Mouse (Mus musculus): Measurements from ENCODE around the gene Sntg2.

Gene Sntg2

GRCm38 (mm10) chr12:30283741-30284140, 89.4 kb downstream of the Sntg2 start:
- no peak for DNase-seq (ENCODE audit: low read depth)

GRCm38 (mm10) chr12:30272242-30272985, 100.8 kb downstream of the Sntg2 start:
- DNase-seq (ENCODE audit: low read depth), result no peak

GRCm38 (mm10) chr12:30264206-30264605, 109.0 kb downstream of the Sntg2 start:
- no peak for DNase-seq (ENCODE audit: low read depth)

DNA sequence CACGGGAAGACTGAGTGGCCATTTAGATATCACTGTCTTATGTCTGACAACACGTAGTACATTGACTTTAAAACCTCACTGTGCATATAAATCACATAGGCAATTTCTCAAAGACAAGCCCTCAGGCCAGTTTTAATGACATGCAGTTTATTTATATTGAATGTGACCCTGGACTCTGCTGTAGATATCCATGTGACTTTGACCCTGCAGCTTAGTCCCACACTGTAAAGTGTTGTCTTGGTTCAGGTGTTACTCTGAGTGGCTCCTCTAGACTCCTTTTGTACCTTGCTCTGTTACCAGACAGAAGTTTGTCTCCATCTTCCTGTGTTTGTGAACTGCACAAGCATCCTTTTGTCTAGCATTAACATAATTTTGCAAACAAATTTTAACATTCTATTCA, 112.0 kb downstream of the Sntg2 start:
- no peak for DNase-seq (ENCODE audit: low read depth)

DNA sequence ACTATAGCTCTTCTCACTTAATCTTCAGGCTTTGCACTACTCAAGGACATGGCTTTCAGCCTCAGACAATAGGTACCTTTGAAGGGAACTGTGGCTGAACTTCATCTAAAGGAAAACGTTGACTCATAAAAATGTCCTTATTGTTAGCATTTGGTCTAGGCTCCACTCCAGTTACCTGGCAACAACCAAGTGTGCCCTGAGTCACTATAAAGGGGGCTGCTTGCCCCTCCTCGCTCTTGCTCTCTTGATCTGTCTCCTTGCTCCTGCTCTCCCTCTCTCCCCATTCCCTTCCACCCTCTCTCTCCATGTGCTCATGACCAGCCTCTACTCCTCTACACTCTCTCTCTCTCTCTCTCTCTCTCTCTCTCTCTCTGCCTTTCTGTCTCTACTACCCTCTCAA, 114.5 kb downstream of the Sntg2 start:
- no peak for DNase-seq (ENCODE audit: low read depth)

DNA sequence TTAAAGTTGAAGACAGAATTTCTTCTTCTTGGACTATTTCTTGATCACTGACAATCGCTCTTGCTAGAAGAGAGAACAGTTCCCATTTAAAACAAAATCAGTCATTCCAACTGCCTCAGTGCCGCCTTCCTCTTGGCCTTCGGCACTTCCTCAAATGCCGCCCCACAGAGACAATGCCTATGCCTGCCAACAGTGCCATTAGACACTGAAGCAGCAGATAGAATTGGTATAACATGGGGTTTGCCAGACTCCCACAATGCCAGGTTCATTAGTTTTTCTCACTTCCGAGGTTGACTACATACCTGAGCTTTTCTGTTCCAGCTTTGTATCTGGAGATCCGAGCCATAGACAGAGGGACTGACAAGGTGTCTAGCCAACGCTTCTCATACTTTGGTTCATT, 115.5 kb downstream of the Sntg2 start:
- no peak for DNase-seq (ENCODE audit: low read depth)

DNA sequence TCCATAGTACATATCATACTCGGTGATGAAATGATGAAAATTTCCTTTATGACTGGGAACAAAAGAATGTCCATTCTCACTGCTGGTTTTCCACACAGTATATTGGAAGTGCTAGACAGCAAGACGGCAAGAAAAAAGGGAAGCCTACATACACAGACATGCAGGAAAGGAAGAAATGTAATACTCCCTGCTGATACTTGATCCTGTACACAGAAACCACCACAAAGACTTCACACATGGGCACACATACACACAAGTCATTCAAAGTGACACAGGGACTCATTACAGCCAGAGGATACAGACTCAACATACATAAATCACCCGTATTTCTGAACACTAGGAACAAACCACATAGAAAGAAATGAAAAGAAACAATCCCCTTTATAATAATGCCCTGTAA, 117.0 kb downstream of the Sntg2 start:
- DNase-seq (ENCODE audit: low read depth), result no peak

- no peak for DNase-seq (ENCODE audit: low read depth)
These were observed 118.6 kb downstream of the Sntg2 start for GRCm38 (mm10) chr12:30254581-30254980.

- no peak for DNase-seq (ENCODE audit: low read depth)
These were observed 120.8 kb downstream of the Sntg2 start for GRCm38 (mm10) chr12:30252381-30252780.

GRCm38 (mm10) chr12:30251283-30251829, 121.8 kb downstream of the Sntg2 start:
- DNase-seq (ENCODE audit: low read depth), result no peak

GRCm38 (mm10) chr12:30249068-30249467, 124.1 kb downstream of the Sntg2 start:
- DNase-seq (ENCODE audit: low read depth), result no peak

- DNase-seq (ENCODE audit: low read depth), result no peak
These were observed 126.8 kb downstream of the Sntg2 start for GRCm38 (mm10) chr12:30246286-30246945.

- no peak for DNase-seq (ENCODE audit: low read depth)
These were observed 129.0 kb downstream of the Sntg2 start for GRCm38 (mm10) chr12:30244194-30244593.

DNA sequence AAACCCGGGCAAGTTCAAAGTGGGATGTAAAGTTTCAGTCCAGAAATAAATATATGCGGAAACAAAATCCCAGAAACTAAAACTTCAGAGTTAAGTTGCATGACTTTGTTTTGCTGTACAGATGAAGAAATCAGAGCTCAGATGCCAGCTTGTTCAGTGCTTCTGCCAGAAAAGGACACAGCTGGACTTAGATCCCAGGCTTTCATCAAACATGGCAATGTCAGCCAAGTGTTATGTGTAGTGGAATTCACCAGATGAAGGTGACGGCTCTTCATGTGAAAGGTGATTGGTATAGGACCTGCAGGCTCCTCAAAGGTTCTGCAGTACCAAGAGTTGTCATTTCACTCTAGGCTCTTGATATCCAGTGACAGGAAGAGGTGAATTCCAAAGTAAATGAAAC, 132.3 kb downstream of the Sntg2 start:
- no peak for DNase-seq (ENCODE audit: low read depth)

- no peak for DNase-seq (ENCODE audit: low read depth)
These were observed 138.2 kb downstream of the Sntg2 start for GRCm38 (mm10) chr12:30234940-30235339.

GRCm38 (mm10) chr12:30228004-30228403, 145.2 kb downstream of the Sntg2 start:
- DNase-seq (ENCODE audit: low read depth), result no peak

- no peak for DNase-seq (ENCODE audit: low read depth)
These were observed 146.9 kb downstream of the Sntg2 start for GRCm38 (mm10) chr12:30226247-30226646.

DNA sequence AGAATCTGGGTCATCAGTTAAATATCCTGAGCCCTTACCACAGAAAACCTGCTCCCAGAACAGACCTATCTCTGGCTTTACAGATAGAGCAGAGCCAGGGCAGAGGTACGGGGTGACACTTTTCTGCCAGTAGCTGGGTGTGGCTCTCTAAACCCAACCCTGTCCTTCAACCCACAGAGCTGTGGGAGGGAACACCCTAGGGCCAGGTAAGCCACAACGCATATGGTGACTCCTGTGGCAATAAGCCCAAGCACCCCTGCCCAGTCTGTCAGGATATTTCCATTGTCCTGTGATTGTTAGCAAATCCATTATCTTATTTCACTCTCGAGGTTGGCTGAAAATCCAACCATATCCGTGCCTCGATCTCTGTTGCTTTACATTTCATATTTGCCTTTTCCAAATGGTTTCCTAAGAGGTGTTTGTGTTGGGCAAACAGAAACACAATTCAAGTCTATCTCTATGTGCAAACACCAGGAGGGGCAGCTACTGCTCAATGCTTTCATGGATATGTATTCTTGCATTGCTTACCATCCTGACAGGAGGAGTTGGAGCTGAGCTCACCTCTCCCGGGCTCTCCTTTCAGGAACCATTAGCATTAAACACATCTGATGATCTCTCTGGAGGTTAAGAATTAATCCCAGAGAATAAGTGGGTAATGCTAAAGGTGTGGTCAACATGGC, 156.3 kb downstream of the Sntg2 start:
- no peak for DNase-seq (ENCODE audit: low read depth)

DNA sequence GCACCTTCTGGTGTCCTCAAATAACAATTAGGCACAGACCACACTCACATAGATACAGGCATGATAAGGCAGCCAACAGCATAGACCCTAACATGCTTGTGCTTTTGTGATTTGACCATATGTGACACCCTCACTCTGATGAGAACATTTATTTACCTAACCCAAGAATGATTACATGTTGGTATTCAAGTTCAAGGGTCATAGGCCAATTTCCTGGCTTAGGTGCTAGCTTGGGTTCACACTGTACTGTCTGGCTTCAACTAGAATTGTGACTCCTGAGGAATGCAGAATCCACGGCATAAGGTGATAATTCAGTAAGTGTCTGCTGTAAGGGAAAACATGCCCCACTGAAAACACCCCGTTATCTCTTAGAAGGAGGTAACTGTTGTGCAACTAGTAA, 158.4 kb downstream of the Sntg2 start:
- no peak for DNase-seq (ENCODE audit: low read depth)

GRCm38 (mm10) chr12:30210388-30210787, 162.8 kb downstream of the Sntg2 start:
- no peak for DNase-seq (ENCODE audit: low read depth)

- DNase-seq (ENCODE audit: low read depth), result no peak
These were observed 164.6 kb downstream of the Sntg2 start for GRCm38 (mm10) chr12:30208527-30208926.

GRCm38 (mm10) chr12:30208087-30208486, 165.1 kb downstream of the Sntg2 start:
- no peak for DNase-seq (ENCODE audit: low read depth)

GRCm38 (mm10) chr12:30204457-30204856, 168.7 kb downstream of the Sntg2 start:
- DNase-seq (ENCODE audit: low read depth), result no peak
